Mouse (Mus musculus) spleen, postnatal 10 days (tissue): Measurements from ENCODE around the gene Dcp1b.

Experiments used
- DNase-seq, 2 experiments: peaks; one replicate each; pipeline ENCODE4 v3.0.0; 2021 to 2022; ENCODE audit warnings: low spot score in 2 of 2

Gene Dcp1b

GRCm38 (mm10) chr6:119175078-119175853 lies at the start of gene Dcp1b:
TSS of gene Dcp1b (plus strand) at chr6:119175253.
- DNase-seq: peak; percentile 76 to 92

GRCm38 (mm10) chr6:119126991-119127390 lies 48.1 kb upstream of the Dcp1b start:
- DNase-seq: no peak

- DNase-seq: no peak
Observed at GRCm38 (mm10) chr6:119128076-119128475, 47.0 kb upstream of the Dcp1b start.

GRCm38 (mm10) chr6:119128521-119128920 lies 46.5 kb upstream of the Dcp1b start:
- no peak for DNase-seq

- DNase-seq: peak; percentile 18 to 71
Observed at GRCm38 (mm10) chr6:119129664-119130063, 45.4 kb upstream of the Dcp1b start.

GRCm38 (mm10) chr6:119132111-119132735 lies 42.8 kb upstream of the Dcp1b start:
- DNase-seq: no peak

GRCm38 (mm10) chr6:119132863-119133262 lies 42.2 kb upstream of the Dcp1b start:
- no peak for DNase-seq

GRCm38 (mm10) chr6:119137768-119138167 lies 37.3 kb upstream of the Dcp1b start:
- no peak for DNase-seq

- DNase-seq: no peak
Observed at GRCm38 (mm10) chr6:119139561-119139960, 35.5 kb upstream of the Dcp1b start.

- no peak for DNase-seq
Observed at GRCm38 (mm10) chr6:119145109-119145508, 29.9 kb upstream of the Dcp1b start.

- DNase-seq: no peak
Observed at GRCm38 (mm10) chr6:119165677-119166076, 9.4 kb upstream of the Dcp1b start.

GRCm38 (mm10) chr6:119174307-119175074 lies 562 bp upstream of the Dcp1b start:
- DNase-seq: no peak

- no peak for DNase-seq
Observed at GRCm38 (mm10) chr6:119176103-119176502, 1.1 kb downstream of the Dcp1b start.

- no peak for DNase-seq
Observed at GRCm38 (mm10) chr6:119177101-119177500, 2.0 kb downstream of the Dcp1b start.

- DNase-seq: no peak
Observed at GRCm38 (mm10) chr6:119180188-119180587, 5.1 kb downstream of the Dcp1b start.

GRCm38 (mm10) chr6:119182211-119182610 lies 7.2 kb downstream of the Dcp1b start:
- no peak for DNase-seq

GRCm38 (mm10) chr6:119183781-119184180 lies 8.7 kb downstream of the Dcp1b start:
- no peak for DNase-seq

- DNase-seq: no peak
Observed at GRCm38 (mm10) chr6:119186658-119187057, 11.6 kb downstream of the Dcp1b start.

GRCm38 (mm10) chr6:119187631-119188030 lies 12.6 kb downstream of the Dcp1b start:
- DNase-seq: no peak

GRCm38 (mm10) chr6:119191478-119191877 lies 16.4 kb downstream of the Dcp1b start:
- no peak for DNase-seq

- no peak for DNase-seq
Observed at GRCm38 (mm10) chr6:119193571-119194154, 18.6 kb downstream of the Dcp1b start.

- DNase-seq: no peak
Observed at GRCm38 (mm10) chr6:119194161-119194560, 19.1 kb downstream of the Dcp1b start.
